Mouse (Mus musculus): Measurements from ENCODE around the gene Cyp2ab1.

DNA sequence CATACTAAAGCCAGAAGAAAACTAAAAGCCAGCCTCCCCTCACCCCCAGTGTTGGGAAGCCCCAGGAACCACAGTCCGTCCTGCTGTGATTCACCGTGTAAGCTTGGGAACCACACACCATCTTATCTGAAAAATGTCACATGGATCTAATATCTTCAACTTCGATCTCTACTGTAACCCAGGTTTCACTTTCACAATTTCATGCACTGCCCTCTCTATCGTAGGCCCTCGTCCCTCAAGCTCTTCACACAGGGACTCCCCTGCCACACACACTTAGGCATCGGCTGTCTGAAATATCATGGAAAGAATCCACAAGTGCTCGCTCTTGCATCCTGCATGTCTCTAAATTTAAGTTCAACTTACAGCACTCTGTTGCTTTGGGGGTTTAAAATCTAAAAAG is 60.1 kb downstream of the Cyp2ab1 start:
- no peak for TF ChIP-seq POLR2A (IDR thresholded peaks at IDR 0.05; ENCODE audit: control insufficient read depth in 1 of 2, insufficient read depth in 1 of 2, low read depth in 1 of 2, low read length in 2 of 2, poor library complexity in 1 of 2)
- no peak for TF ChIP-seq RAD21 (IDR thresholded peaks at IDR 0.05; ENCODE audit: low read depth, low read length)
- no peak for TF ChIP-seq USF1 (IDR thresholded peaks at IDR 0.05; ENCODE audit: low read depth, low read length)
- no peak for TF ChIP-seq ZNF384 (IDR thresholded peaks at IDR 0.05; ENCODE audit: low read depth, low read length)
- TF ChIP-seq CTCF (IDR thresholded peaks at IDR 0.05 in 2 of 3, conservative IDR thresholded peaks at IDR 0.05 in 1 of 3; ENCODE audit: control insufficient read depth in 1 of 3, insufficient read depth in 1 of 3, low read depth in 2 of 3, low read length in 3 of 3, poor library complexity in 1 of 3, severe bottlenecking in 1 of 3), result no peak
- TF ChIP-seq CHD1 (IDR thresholded peaks at IDR 0.05; ENCODE audit: low read depth, low read length), result no peak

All from MEL (cell line).